Mouse (Mus musculus): ENCODE measurements around the gene Zbtb7b.

The Zbtb7b gene

DNA sequence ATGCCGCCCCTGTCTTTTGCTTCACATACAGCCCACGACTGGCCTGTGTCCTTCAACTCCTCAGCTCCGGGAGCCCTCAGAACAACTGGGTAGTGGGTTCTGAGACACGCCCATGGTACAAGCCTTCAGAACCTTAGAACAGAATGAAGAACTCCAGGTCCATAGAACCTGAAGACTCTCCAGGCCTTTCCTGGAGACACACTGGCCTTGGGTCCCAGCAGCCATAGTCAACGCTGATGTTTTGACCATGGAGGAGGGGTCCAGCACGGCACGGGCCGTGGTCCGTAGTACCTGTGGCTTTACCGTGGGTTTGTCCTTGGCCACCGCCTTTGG, 29.5 kb downstream of the Zbtb7b start, which contains the start of gene Dcst1:
Gene Dcst1, minus strand, starts transcription at position 101 of the 333 bp plus-strand sequence.
- DNase-seq: no peak

DNA sequence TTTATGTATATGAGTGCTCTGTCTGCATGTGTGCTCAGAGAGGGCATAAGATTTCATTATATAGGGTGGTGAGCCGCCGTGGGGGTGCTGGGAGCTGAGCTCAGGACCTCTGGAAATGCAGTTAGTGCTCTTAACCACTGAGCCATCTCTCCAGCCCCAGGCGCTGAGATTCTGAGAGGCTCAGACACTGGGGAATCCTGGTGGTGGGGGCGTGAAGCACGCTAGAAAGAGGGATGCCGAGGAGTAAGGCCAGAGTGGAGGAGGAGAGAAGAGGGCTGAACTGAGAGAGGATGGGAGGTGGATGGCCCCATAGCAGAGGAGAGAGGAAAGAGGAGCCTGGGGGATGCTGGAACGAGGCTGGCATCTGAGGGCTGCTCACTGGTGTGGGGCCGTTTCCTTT, 29.9 kb downstream of the Zbtb7b start:
- DNase-seq: no peak

DNA sequence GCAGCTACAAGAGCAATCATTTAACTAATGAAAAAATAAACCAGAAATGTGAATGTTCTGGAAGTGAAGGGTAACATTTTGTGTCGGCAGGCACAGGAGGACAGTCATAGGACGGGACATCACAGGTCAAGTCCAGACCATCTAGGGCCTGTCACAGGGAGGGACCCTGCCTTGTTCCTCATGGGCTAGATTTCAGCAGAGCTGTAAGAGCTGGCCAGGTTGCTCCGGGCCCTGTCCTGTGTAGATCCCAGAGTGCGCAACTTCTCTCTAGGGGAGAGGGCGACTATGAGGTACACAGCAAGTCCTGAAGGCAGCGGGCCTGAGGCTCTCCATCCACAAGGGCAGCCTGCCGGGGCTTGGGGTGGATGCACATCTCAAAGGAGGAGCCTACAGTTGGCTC, 32.9 kb downstream of the Zbtb7b start, which contains the start of gene Dcst2:
Gene Dcst2, plus strand, starts transcription at position 301 of the 400 bp plus-strand sequence.
- no peak for DNase-seq

DNA sequence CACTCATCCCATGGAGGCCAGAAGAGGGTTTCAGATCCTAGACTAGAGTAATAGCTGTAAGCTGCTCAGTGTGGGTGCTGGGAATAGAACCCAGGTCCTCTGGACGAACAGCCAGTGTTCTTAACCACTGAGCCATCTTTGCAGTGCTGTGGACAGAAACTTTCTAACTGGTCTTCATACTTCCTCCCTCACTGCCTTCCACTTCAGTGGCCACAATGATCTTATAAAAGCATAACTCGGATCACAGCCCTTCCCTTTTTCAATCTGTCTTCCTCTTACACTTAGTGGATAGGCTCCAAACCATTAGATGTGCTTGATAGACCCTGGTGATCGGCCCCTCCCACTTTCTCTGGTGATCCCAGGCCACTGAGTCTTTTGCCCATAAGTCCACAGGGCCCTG, 34.3 kb downstream of the Zbtb7b start:
- no peak for DNase-seq

DNA sequence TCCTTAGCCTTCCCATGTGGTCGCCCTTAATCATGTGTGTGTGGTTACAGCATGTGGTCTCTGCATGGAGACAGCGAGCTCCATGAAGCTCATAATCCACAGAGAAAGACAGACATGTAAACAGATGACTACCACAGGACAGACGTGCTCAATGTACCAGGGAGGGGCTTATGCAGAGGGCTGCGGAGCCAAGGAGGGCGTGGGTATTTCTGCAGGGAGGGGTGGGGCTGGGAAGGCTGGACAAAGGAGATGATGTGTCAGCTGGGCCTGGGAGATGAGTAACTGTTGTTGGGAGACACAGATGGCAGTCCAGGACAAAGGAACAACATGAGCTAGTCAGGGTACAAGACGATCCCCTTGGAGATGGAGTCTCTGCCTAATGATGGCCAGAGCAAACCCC, 34.9 kb downstream of the Zbtb7b start:
- no peak for DNase-seq

DNA sequence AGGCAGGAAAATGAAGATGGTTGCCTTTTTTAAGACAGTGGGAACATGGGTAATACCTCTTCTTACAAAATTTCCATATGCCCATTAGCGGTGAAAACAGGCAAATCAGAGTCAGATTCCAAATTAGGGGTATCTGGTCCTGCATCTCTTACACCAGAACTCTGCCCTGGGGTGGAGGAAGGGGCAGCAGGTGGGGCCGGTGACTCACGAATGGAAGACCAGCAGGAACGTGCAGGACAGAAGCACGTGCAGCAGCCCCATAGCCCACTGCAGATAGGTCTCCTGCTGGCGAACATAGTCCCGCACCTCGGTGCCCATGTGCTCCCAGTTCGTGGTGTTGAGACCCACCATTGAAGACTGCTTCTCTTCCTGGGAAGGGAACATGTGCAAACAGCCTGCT, 38.5 kb downstream of the Zbtb7b start:
- no peak for DNase-seq

DNA sequence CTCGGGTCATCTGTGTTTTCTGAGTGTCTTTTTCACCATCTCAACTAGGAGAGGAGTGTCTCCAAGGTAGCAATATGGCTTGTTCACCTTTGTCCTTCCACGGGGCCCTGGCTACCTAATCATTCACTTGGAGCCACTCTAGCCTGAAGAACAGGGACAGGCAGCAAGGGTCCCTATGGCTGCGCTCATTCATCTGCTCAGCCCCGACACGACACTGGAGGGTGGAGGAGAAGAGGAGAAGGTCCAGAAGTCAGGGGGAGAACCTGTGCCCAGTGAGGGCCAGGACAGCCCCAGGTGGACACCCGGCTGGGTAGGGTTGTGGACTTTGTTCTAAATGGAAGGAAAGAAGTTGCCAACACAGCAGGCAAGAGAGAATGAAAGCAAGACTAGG, 39.1 kb downstream of the Zbtb7b start:
- no peak for DNase-seq

DNA sequence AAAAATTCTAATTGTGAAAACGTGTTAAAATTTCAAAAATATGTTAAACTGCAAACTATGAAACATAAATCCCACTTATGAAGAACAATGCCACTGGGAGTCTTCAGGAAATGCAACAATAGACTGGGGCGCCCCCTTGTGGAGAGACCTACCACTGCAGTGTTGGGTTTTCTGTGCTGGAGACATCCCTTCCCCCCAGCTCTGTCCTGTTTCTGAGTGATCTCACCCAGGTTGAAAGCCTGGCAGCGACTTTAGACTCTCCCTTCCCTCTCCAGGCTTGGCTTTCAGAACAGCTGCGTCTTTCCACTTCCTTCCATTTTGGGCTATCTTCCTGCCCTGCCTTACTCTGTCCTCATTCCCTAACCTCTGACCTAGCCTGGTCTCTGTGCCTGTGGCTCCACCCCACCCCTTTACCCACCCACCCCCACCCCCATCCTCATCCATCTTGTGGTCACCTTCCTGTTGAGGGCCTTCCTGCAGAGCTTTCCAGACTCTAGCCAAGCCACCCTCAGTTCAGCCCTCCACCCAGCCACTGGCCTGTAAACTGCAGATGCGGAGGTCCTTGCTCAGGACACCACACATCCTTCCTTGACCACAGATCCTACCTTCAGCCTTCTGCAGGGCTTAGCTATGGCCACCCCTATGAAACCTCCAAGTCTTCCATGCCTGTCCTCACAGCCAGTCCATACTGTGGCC, 39.6 kb downstream of the Zbtb7b start:
- DNase-seq: peak; percentile 80

DNA sequence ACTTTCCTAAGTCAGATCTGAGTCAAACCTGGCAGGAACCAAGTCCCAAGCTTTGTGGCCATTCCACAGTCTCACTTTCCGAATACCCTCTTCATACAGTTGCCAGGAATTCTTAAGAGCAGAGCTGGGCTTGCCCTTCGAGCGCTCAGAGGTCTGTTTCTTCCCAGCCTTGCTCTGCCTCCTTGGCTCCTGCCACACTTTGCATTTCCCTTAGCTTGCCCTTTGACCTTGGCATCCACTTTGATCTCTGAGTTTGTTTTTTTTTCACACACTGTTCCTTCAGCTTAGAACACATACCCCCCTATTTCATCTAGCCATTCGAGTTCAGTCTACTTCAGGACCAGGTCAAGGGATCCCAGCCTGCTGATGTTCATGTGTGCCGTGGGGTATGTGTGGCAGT, 43.3 kb downstream of the Zbtb7b start:
- no peak for DNase-seq

DNA sequence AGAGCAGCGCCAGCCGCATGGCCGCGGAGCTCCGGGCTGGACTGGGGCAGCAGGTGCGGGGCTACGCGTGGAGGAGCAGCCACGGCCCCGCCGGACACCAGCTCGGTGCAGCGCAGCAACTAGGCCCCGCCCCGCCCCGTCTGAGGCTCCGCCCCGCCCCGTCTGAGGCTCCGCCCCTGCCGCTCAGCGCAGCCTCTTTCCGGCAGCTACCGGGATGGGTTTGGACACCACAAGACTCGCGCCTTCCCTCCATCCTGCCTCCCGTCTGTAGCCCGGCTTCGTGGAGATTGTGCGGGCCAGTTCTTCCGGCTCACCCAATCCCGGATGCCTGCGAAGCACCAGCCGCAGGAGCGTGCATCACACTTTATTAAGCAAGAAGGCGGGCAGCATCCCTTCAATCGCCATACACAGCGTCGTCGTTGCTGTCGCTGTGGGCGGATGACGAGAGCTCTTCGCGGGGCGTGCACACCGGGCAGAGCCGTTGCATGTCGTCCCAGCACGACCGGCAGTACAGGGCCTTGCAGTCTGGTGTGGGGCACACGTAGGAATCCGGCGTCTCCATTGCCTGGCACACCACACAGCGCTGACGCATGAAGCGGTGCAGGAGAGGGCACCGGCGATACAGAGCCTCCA, 44.6 kb downstream of the Zbtb7b start, which contains the start of gene Adam15:
Gene Adam15, minus strand, starts transcription at position 128 of the 633 bp plus-strand sequence.
- peak; percentile 91 for DNase-seq

DNA sequence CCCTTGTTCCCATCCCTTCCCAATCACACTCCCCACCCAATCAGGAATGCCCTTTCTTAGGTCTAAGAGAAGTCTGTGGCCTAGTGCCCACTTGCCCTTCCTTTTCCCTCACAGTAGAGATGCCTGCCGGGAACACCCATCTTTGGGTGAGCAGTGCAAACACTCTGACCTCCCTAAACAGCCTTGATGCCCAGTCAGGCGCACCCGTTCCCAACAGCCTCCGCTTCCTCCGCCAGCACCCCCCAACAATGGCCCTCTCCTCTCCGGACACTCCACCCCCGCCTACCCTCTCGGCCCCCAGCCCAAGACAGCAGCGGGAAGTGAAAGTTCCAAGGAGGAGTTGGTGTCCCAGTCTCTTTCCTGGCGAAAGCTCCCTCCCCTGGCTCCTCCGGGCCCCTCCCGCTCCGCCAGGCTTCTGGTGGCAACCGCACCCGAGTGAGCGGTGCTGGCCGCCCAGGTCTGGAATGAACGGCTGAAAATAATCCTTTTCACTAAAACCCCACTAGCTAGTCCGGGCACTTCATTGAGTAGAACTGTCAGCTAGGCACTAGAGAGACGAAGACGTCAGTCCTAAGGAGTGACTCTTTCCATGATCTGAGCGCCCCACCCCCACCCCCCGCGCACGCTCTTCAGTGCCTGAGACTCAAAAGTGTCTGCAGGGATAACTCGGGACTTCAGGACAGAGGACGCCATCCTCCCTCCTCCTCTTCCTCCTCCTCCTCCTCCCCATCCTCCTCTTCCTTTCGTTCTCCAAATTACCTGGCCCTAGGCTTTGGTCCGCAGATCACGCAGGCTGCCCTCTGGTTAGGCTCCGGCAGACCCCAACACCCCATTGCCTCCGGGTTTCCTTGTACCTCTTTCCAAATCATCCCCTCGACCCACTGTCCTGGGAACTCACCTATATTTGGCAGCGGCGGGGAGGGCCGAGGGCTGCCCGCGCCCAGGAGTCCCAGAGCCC, 45.4 kb downstream of the Zbtb7b start:
- DNase-seq: peak; percentile 40

DNA sequence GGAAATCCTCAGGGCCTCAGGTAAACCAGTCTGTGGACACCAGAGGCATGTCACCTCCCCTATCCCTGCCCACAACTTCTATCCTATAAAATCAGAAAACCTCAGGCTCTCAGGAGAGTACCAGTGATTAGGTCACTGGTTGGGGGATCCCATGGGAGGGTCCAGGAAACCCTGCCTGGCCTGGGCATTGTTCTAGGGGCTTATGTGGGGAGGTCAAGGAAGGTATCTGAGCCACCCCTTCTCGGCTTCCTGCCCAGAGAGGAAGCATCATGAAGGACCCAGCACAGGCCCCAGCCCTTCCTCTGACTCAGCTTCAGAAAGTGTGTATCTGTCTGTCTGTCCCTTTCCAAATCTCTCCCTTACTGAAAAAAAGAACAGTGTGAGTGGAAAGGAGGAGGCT, 46.7 kb downstream of the Zbtb7b start:
- no peak for DNase-seq

DNA sequence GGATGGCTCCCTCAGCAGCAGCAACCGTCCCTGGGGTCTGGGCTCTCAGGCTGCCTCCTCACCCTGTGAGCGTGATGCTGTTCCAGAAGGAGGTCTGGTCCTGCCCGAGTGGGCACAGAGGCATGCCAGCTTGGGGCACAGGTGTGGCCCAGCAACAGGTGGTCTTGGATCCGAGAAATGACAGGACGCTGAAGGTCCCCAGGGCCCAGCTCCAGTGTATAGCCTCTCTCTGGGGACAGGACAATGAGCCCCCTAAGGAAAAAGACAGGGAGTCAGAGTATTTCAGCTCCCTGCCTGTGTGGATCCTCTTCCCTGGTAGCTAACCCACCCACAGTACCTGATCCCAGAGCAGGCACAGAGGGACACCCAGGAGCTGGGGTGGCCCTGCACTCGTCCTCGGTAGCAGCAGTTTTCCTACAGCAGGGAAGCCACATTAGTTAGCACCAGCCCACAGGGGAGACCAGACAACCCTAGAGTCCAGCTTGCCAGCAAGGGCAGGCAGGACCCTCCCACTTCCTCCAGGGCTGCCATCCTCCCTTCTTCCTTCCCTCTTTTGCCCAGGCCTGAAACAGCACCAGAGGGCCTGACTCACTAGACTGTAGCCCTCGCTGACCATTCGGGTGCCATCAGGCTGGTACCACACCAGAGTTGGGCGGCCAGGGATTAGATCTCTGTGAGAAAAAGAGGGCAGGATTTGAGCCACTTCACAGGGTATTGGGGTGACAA, 47.6 kb downstream of the Zbtb7b start:
- DNase-seq: no peak

DNA sequence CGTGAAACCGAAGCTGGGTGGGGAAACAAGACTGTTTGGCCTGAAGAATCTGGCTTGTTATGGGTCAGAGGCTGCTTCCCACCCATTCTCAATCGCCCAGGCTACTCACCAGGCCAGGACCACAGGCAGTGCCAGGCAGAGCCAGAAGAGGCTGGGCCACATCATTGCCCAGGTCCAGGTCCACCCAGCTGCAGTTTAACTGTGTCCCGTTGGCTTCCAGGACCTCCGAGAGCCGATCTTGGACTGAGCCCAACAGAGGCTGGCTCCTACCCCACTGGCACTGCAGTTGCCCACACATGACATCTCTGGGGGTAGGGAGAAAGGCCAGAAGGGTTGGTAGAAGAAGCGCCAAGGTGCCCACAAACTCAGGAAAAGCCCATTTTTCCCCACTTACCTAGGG, 51.3 kb downstream of the Zbtb7b start:
- no peak for DNase-seq

DNA sequence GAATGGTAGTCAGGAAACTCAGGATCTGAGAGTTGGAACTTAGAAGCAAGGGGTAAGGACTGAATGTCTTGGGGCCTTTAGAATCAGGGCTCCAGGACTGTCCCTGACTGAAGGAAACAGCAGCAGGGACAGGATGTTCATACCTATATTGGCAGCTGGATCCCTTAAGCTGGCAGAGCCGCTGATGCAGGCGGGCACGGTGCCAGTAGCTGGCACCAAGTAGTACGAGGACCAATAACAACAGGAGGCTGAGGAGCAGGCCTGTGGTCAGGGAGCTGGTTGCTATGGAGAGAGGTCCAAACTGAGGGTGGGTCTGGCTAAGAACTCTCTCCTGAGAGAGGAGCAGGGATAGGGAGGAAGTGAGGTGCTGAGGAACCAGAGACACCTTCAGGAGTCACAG, 52.8 kb downstream of the Zbtb7b start:
- DNase-seq: no peak

DNA sequence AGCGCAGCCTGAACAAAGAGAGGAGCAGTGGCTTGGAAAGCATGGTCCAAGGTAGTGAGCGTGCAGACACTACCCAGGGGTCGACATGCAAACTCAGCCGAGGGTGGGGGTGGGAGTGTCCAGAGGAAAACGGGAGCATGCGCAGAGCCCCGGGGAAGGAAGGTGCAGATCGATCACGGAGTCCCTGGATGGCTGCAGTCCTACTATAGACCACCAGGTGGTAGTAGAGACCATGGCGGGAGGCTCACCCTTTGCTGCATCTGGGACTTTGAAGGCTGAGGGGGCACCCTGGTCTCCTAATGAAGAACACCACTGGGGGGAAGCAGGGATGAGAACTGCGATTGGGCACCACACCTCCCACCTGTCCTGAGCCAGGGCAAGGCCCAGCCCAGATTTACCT, 54.1 kb downstream of the Zbtb7b start:
- peak; percentile 69 for DNase-seq

DNA sequence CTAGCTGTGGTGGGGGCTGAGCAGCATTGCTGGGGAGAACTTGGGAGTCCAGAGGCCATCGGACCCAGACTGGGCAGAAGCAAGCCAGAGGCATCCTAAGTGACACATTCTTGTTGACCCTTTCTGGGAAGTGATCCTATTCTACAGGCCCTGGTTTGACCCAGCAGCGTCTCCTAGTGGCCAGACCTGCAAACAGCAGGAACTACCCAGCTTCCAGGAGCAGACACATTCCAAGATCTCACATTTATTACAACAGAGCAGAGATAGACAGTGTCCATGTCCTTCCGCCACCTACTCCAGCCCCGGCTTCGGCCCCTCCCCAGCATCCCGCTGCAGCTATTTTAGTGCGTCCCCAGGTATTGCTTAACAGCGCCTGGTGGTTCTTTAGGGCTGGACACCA, 55.2 kb downstream of the Zbtb7b start:
- no peak for DNase-seq

DNA sequence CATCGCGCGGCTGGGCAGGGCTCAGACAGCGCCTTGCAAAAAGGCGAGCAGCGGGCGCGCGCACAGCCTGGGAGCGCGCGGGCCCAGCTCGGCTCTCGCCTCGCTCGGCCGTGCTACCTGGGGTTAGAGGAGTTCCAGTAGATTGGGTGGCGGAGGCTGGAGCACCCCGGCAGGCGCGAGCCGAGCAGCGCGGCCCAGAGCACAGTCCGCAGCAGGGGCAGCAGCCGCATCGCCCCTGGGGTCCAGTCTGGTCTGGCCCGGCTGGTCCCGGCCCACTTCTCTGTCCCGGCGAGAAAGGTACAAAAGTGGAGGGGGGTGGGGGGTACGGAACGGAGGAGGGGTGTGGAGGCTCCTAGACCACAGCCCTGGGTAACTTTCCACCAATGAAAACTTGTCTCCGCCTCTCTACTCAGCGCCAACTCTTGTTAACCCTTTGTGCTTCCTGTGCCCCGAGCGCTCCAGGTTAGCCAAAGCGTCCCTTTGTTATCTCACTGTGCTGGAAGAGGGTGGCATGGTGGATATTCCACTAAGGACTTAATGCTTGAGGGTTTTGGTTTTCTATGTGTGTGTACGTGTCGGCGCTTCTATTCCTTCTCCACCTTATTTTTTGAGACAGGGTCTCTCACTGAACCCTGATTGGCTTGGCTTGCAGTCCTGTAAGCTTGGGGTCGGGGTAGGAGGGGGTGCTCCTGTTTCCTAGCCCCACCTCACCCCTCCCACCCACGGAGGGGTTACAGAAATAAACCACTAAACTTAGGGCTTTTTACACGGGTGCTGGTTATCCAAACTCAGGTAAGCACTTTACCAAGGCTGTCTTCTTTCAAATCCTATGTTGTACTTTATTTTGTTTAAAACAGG, 56.6 kb downstream of the Zbtb7b start, which contains the start of gene Efna4:
Gene Efna4, minus strand, starts transcription at position 308 of the 858 bp plus-strand sequence.
- no peak for DNase-seq

DNA sequence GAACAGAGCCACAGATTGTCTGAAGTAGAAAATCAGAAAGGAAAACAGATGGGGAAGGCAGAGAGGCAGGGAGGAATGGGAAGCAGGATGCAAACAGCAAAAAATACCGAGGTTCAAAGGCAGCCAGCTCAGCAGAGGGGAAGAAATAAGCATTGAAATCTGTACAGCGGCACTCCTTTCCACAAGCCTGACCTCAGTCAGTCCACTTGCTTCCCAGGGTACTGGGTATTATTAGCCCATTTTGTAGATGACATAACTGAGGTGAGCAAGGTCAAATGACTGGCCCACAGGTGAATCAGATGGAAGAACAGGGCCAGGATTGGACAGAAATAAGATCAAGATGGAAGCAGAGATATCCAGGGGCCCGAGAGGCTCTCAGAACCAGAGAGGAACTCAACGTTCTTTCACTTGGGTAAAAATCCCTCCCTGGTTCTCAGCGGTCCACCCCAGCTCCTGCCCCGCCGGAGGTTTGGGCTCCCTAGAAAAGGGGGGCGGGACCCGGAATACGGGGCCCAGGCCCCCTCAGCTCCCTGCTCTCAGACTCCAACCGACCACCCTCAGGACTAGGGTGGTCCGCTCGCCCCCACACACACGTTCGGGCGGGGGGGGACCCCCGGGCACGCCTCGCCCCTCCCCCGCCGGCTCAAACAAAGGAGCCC, 57.4 kb downstream of the Zbtb7b start:
- no peak for DNase-seq

DNA sequence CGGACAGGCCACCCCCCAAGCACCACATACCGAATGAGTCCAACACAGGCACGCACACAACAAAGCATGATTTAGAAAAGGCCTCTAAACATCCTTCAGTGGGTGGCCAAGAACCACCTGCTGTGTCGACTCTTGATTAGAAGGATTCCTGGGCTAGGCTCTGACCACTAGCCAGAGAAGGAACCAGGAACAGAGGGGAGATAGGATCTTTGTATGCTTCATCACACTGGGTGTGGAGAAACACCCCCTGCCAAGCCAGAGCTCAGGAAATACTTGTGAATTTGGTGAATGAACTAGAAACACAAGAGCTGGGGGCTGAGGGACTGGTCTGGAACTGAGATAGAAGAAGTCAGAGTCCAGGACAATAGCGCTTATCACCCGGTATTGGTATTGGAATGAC, 58.0 kb downstream of the Zbtb7b start:
- DNase-seq: no peak

DNA sequence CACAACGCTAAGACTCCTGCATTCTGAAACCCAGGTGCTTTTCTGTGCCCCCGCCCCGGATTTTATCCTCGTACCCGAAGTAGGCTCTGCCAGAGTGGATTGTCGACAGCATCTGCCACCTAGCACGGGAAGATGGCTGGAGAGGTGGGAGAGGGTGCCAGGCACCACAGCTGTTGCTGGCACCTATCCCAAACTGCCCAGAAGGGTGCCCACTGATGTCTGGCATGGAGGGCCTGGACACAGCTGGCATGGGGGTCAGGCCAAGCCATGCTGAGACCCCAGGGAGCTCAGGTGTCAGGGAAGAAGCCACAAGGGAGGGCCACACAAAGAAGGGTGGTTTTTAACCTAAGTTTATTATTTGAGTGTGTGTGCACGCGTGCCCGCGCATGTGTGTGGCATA, 61.5 kb downstream of the Zbtb7b start:
- no peak for DNase-seq
